22 mouse cellular contexts compared by ENCODE assay signal in the genomic region with DNA sequence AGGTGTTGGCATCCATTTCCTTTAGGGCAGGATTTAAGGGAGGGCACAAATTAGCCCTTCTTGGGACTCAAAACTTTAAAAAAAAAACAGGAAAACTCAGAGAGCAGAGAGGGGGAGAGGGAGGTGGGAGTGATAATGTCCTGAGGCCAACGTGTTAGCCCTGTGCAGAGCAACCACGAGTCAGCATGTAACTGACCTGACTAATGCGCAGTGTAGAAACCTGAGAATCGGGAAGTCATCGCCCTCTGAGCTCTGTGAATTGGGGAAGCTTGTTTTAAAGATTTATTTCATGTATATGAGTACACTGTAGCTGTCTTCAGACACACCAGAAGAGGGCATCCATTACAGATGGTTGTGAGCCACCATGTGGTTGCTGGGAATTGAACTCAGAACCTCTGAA. TPM values are rescaled to one million over a fixed set of nuclear protein-coding genes. Genes with fewer than 3 reads are reported as not detected.
DNase-seq lines count a peak whose midpoint lies in the region; ATAC-seq lines count a peak whose summit lies in the region.
"Had no signal": no experiment of that assay in that cellular context is flagged by ENCODE, and none has a peak within 500 bp of the region (broad histone marks: within the 10 kb centered on the region; RNA-seq: fewer than 3 reads in every experiment).

No protein-coding gene starts in this region.

- DNase-seq in 3T3-L1 (ENCODE audit: low read depth, low spot score) (peak; percentile 72), 416B (ENCODE audit: low read depth) (peak; percentile 54), R1 (ENCODE audit: low read depth, low spot score) (peak; percentile 28)
- no peak for DNase-seq in heart, adult 8-10 months (ENCODE audit: low spot score)
- DNase-seq in thymus, postnatal 14 days: no peak
- DNase-seq: adrenal gland, postnatal 14 days; cerebellum, adult 11-12 months; cerebellum, postnatal 36 days; embryo, embryonic 11 days; heart, postnatal 14 days; kidney, adult 2 months; kidney, postnatal 36 days; lung, embryonic 14.5 days; lung, postnatal 14 days; right cerebral cortex, postnatal 25 days; thymus, adult 18-20 months; thymus, postnatal 36 days had no signal

- peak; percentile 65 for ATAC-seq in monocyte, adult 5-6 weeks (replicated peaks; ENCODE audit: insufficient number of reproducible peaks, low FRiP score, low TSS enrichment, poor library complexity, severe bottlenecking)
- ATAC-seq in cerebellum, adult (ENCODE audit: insufficient number of reproducible peaks, low FRiP score, low TSS enrichment): no peak
- ATAC-seq: forebrain, embryonic 15.5 days; hindbrain, embryonic 16.5 days; liver, embryonic 12.5 days had no signal

RNA-seq across cellular contexts. Expression of a gene that starts 5.3 kb away (rescaled TPM):
- 9.1 to 21.0 TPM (median 12.5 TPM) in 3 replicates for total RNA-seq in monocyte, adult 5-6 weeks (2017)
- 1 to 10 TPM; 7.6 to 8.5 (median 8.2) TPM for total RNA-seq in heart, adult 8-10 months (2022)

RNA-seq across cellular contexts. Expression of a gene that starts 23.8 kb away (rescaled TPM):
- 1.7 to 19.4 TPM (median 15.0 TPM) in 3 replicates for total RNA-seq in monocyte, adult 5-6 weeks (2017)
- 1 to 10 TPM in 2 of 4 experiments, under 1 TPM in 2; 0.84 to 1.2 (median 0.98) TPM for total RNA-seq in heart, adult 8-10 months (2022)

RNA-seq across cellular contexts. Expression of a gene that starts 37.7 kb away (rescaled TPM):
- 60.0 to 62.1 TPM (median 60.1 TPM) in 3 replicates for total RNA-seq in monocyte, adult 5-6 weeks (2017)
- total RNA-seq in heart, adult 8-10 months (2022): 10 to 100 TPM; 23.3 to 34.7 (median 33.0) TPM

RNA-seq across cellular contexts. Expression of a gene that starts 43.8 kb away (rescaled TPM):
- total RNA-seq in monocyte, adult 5-6 weeks (2017): 0.11 to 1.7 TPM (median 0.29 TPM) in 3 replicates
- total RNA-seq in heart, adult 8-10 months (2022): 1 to 10 TPM; 1.2 to 4.2 (median 2.8) TPM

RNA-seq across cellular contexts. Expression of a gene that starts 59.3 kb away (rescaled TPM):
- 37.3 to 58.3 TPM (median 46.8 TPM) in 3 replicates for total RNA-seq in monocyte, adult 5-6 weeks (2017)
- 10 to 100 TPM; 32.8 to 40.4 (median 35.7) TPM for total RNA-seq in heart, adult 8-10 months (2022)

Comparison
In these comparisons a context has a peak if more than half of its experiments do, and no peak if none do; other contexts are left out.
1. DNase-seq: peak in 3T3-L1 (single experiment), 416B (single experiment) and R1 (single experiment); none in heart, adult 8-10 months (single experiment) and thymus, postnatal 14 days (single experiment).